Mouse (Mus musculus) liver, embryonic 16.5 days (tissue): ENCODE results near the gene Hydin. TPM values are rescaled to one million over a fixed set of nuclear protein-coding genes. Genes with fewer than 3 reads are reported as not detected.
A peak's percentile ranks its signal among the peaks of the same experiment; 100 is the strongest.
"Not testable (repeated sequence)": the region's sequence is repeated elsewhere in the genome, so short reads cannot be mapped to it uniquely, and the experiment has no call there.

ENCODE experiments used
- ATAC-seq: fragments of 200-750 bp; cut with Nextera tagmentation; 2 replicates; pipeline ENCODE4 v1.8.0; 2017; ENCODE audit warnings: low read depth, mild to moderate bottlenecking, moderate number of reproducible peaks, moderate library complexity
- H3K27ac ChIP-seq: fragments of 300-500 bp; sonication (generic); 2 replicates; pipeline ENCODE4 v1.5.1; 2014; ENCODE audit warnings: mild to moderate bottlenecking, low read length
- H3K27me3 ChIP-seq: fragments of 300-500 bp; sonication (generic); 2 replicates; pipeline ENCODE4 v1.6.1; 2014; ENCODE audit warnings: low read depth, low read length, mixed read lengths; ENCODE audit not compliant: control insufficient read depth, insufficient read depth
- H3K36me3 ChIP-seq: fragments of 300-500 bp; sonication (generic); 2 replicates; pipeline ENCODE4 v1.6.1; 2014; ENCODE audit warnings: mild to moderate bottlenecking; ENCODE audit not compliant: control insufficient read depth, insufficient read depth
- H3K4me1 ChIP-seq: fragments of 300-500 bp; sonication (generic); 2 replicates; pipeline ENCODE4 v1.6.1; 2014; ENCODE audit warnings: low read depth, low read length, mixed read lengths; ENCODE audit not compliant: control insufficient read depth
- H3K4me2 ChIP-seq: fragments of 300-500 bp; sonication (generic); 2 replicates; pipeline ENCODE4 v1.6.1; 2014; ENCODE audit warnings: low read depth, low read length, mixed read lengths
- H3K4me3 ChIP-seq: fragments of 300-500 bp; sonication (generic); 2 replicates; pipeline ENCODE4 v1.5.1; 2014; ENCODE audit warnings: low read depth, mild to moderate bottlenecking, low read length
- H3K9ac ChIP-seq: fragments of 300-500 bp; sonication (generic); 2 replicates; pipeline ENCODE4 v1.6.1; 2014; ENCODE audit warnings: low read depth, low read length
- H3K9me3 ChIP-seq: fragments of 300-500 bp; sonication (generic); replicated peaks from 2 replicates; pipeline ENCODE4 v1.6.1; 2016; ENCODE audit warnings: low read length; ENCODE audit not compliant: control insufficient read depth
- WGBS: fragments of 180-500 bp; shearing (Covaris S2); extraction: QIAGEN DNeasy Blood & Tissue Kit; methylation state at CpG from one replicate; pipeline ENCODE4 v1.1.7; 2014; ENCODE audit not compliant: insufficient replicate concordance; 5-methylcytosine and 5-hydroxymethylcytosine counted together
- polyA plus RNA-seq: library from polyadenylated mRNA; unstranded; fragments of >200 nt; fragmentation: Nextera tagmentation; extraction: Ambion mirVana; gene quantifications from 2 replicates; pipeline ENCODE4 v1.2.1, GENCODE M21; 2015

The Hydin gene
- polyA plus RNA-seq, 1 experiment from 2014 or later: 0.13 TPM

GRCm38 (mm10) chr8:110501330-110501729 lies 234.6 kb downstream of the Hydin start:
- no peaks in the 10 kb centered on the region for H3K27me3 ChIP-seq
- H3K9ac ChIP-seq: no peak overlapping the region
- H3K27ac ChIP-seq: no peak overlapping the region
- H3K4me3 ChIP-seq: no peak overlapping the region
- H3K36me3 ChIP-seq: no peaks in the 10 kb centered on the region
- no peaks in the 10 kb centered on the region for H3K9me3 ChIP-seq
- H3K4me2 ChIP-seq: no peak overlapping the region
- no peak for ATAC-seq
- H3K4me1 ChIP-seq: peaks cover 3% of the 10 kb centered on the region; the same call in 1 of the 2 replicates
- 53% methylated on average over 4 of the region's 4 CpGs for WGBS

- Histone ChIP-seq H3K36me3 (no peaks in the 10 kb centered on the region), H3K4me2 (no peak overlapping the region), H3K4me1 (peaks cover 3% of the 10 kb centered on the region; the same call in 1 of the 2 replicates), H3K27ac (no peak overlapping the region), H3K4me3 (no peak overlapping the region), H3K9me3 (no peaks in the 10 kb centered on the region), H3K27me3 (no peaks in the 10 kb centered on the region), H3K9ac (no peak overlapping the region)
- 7% methylated on average over 10 of the region's 10 CpGs for WGBS
- no peak for ATAC-seq
Observed at GRCm38 (mm10) chr8:110502880-110503279, 236.1 kb downstream of the Hydin start.

- H3K27me3 ChIP-seq: no peaks in the 10 kb centered on the region
- ATAC-seq: no peak
- 47% methylated on average over 3 of the region's 3 CpGs for WGBS
- H3K36me3 ChIP-seq: no peaks in the 10 kb centered on the region
- H3K27ac ChIP-seq: no peak overlapping the region
- H3K4me2 ChIP-seq: no peak overlapping the region
- no peak overlapping the region for H3K9ac ChIP-seq
- H3K4me3 ChIP-seq: no peak overlapping the region
- H3K4me1 ChIP-seq: no peaks in the 10 kb centered on the region
- no peaks in the 10 kb centered on the region; the same call in 1 of the 2 replicates for H3K9me3 ChIP-seq
Observed at GRCm38 (mm10) chr8:110508766-110509165, 242.0 kb downstream of the Hydin start.

GRCm38 (mm10) chr8:110519790-110520189 lies 253.0 kb downstream of the Hydin start:
- no peak for ATAC-seq
- no peaks in the 10 kb centered on the region for H3K4me1 ChIP-seq
- 54% methylated on average over 7 of the region's 7 CpGs for WGBS

GRCm38 (mm10) chr8:110521851-110522250 lies 255.1 kb downstream of the Hydin start:
- 77% methylated on average over 12 of the region's 12 CpGs for WGBS

More at GRCm38 (mm10) chr8:110519790-110520189, 253.0 kb downstream of the Hydin start:
- H3K27ac ChIP-seq: no peak overlapping the region
- H3K36me3 ChIP-seq: no peaks in the 10 kb centered on the region
- no peaks in the 10 kb centered on the region for H3K9me3 ChIP-seq
- no peak overlapping the region for H3K9ac ChIP-seq
- no peak overlapping the region for H3K4me2 ChIP-seq
- H3K27me3 ChIP-seq: no peaks in the 10 kb centered on the region
- H3K4me3 ChIP-seq: no peak overlapping the region

GRCm38 (mm10) chr8:110522495-110522894 lies 255.7 kb downstream of the Hydin start:
- H3K9ac ChIP-seq, H3K27me3 ChIP-seq, H3K4me1 ChIP-seq, H3K36me3 ChIP-seq, ATAC-seq, H3K9me3 ChIP-seq, H3K27ac ChIP-seq, H3K4me2 ChIP-seq, H3K4me3 ChIP-seq: not testable (repeated sequence)
- WGBS: 63% methylated on average over 7 of the region's 7 CpGs

More at GRCm38 (mm10) chr8:110521851-110522250, 255.1 kb downstream of the Hydin start:
- Histone ChIP-seq H3K27ac (no peak overlapping the region), H3K36me3 (no peaks in the 10 kb centered on the region), H3K9me3 (no peaks in the 10 kb centered on the region), H3K9ac (no peak overlapping the region), H3K4me2 (no peak overlapping the region), H3K27me3 (no peaks in the 10 kb centered on the region), H3K4me3 (no peak overlapping the region), H3K4me1 (no peaks in the 10 kb centered on the region)
- ATAC-seq: no peak

GRCm38 (mm10) chr8:110522985-110523384 lies 256.2 kb downstream of the Hydin start:
- no peaks in the 10 kb centered on the region for H3K27me3 ChIP-seq
- H3K9me3 ChIP-seq: no peaks in the 10 kb centered on the region
- H3K4me1 ChIP-seq: no peaks in the 10 kb centered on the region
- no peak overlapping the region for H3K27ac ChIP-seq
- H3K36me3 ChIP-seq: no peaks in the 10 kb centered on the region
- H3K9ac ChIP-seq: no peak overlapping the region
- H3K4me2 ChIP-seq: no peak overlapping the region
- WGBS: 72% methylated on average over 15 of the region's 15 CpGs
- ATAC-seq: no peak
- no peak overlapping the region for H3K4me3 ChIP-seq

- 40% methylated on average over 15 of the region's 15 CpGs for WGBS
- no peaks in the 10 kb centered on the region for H3K9me3 ChIP-seq
- no peak overlapping the region for H3K4me3 ChIP-seq
- H3K36me3 ChIP-seq: no peaks in the 10 kb centered on the region
- peak; percentile 78 for ATAC-seq
- H3K4me2 ChIP-seq: no peak overlapping the region
- H3K27me3 ChIP-seq: no peaks in the 10 kb centered on the region
- H3K4me1 ChIP-seq: no peaks in the 10 kb centered on the region
- peak overlapping the region; percentile 29 for H3K27ac ChIP-seq
- H3K9ac ChIP-seq: no peak overlapping the region
Observed at GRCm38 (mm10) chr8:110525229-110525628, 258.5 kb downstream of the Hydin start.

GRCm38 (mm10) chr8:110530008-110530762 lies 263.4 kb downstream of the Hydin start:
- ATAC-seq: peak; percentile 79

More at GRCm38 (mm10) chr8:110530008-110530762, 263.4 kb downstream of the Hydin start:
- H3K27ac ChIP-seq: peak overlapping the region; percentile 47
- no peak overlapping the region for H3K9ac ChIP-seq
- 48% methylated on average over 8 of the region's 8 CpGs for WGBS
- no peaks in the 10 kb centered on the region; the same call in 1 of the 2 replicates for H3K4me1 ChIP-seq
- H3K9me3 ChIP-seq: no peaks in the 10 kb centered on the region
- H3K27me3 ChIP-seq: no peaks in the 10 kb centered on the region
- H3K4me3 ChIP-seq: no peak overlapping the region
- no peaks in the 10 kb centered on the region for H3K36me3 ChIP-seq
- no peak overlapping the region for H3K4me2 ChIP-seq
